Mouse (Mus musculus) thymus, postnatal 25 days (tissue): Measurements from ENCODE around the gene Pygb.
A peak's percentile ranks its signal among the peaks of the same experiment; 100 is the strongest.

Experiments used
- DNase-seq: peaks from one replicate; pipeline ENCODE4 v3.0.0; 2022

Pygb gene

GRCm38 (mm10) chr2:150786251-150787180 lies at the start of gene Pygb:
TSS of gene Pygb (plus strand) at chr2:150786735.
- DNase-seq: peak; percentile 83

- no peak for DNase-seq
These were observed 48.7 kb upstream of the Pygb start for GRCm38 (mm10) chr2:150737881-150738280.

- DNase-seq: no peak
These were observed 46.2 kb upstream of the Pygb start for GRCm38 (mm10) chr2:150740145-150740841.

- no peak for DNase-seq
These were observed 45.1 kb upstream of the Pygb start for GRCm38 (mm10) chr2:150741405-150741804.

GRCm38 (mm10) chr2:150745016-150745415 lies 41.5 kb upstream of the Pygb start:
- no peak for DNase-seq

- peak; percentile 95 for DNase-seq
These were observed 37.7 kb upstream of the Pygb start, which contains the start of gene Entpd6 for GRCm38 (mm10) chr2:150748854-150749253. TSS of gene Entpd6 (plus strand) at chr2:150749042.

GRCm38 (mm10) chr2:150749283-150749682 lies 37.3 kb upstream of the Pygb start:
- no peak for DNase-seq

- peak; percentile 49 for DNase-seq
These were observed 36.2 kb upstream of the Pygb start for GRCm38 (mm10) chr2:150750129-150750979.

GRCm38 (mm10) chr2:150755016-150755415 lies 31.5 kb upstream of the Pygb start:
- no peak for DNase-seq

GRCm38 (mm10) chr2:150761476-150761875 lies 25.1 kb upstream of the Pygb start:
- DNase-seq: no peak

GRCm38 (mm10) chr2:150765619-150766018 lies 20.9 kb upstream of the Pygb start:
- no peak for DNase-seq

GRCm38 (mm10) chr2:150766083-150766862 lies 20.3 kb upstream of the Pygb start:
- DNase-seq: no peak

- no peak for DNase-seq
These were observed 17.9 kb upstream of the Pygb start for GRCm38 (mm10) chr2:150768678-150769077.

GRCm38 (mm10) chr2:150770747-150771146 lies 15.8 kb upstream of the Pygb start:
- no peak for DNase-seq

GRCm38 (mm10) chr2:150771169-150771568 lies 15.4 kb upstream of the Pygb start:
- DNase-seq: no peak

GRCm38 (mm10) chr2:150771996-150772395 lies 14.5 kb upstream of the Pygb start:
- no peak for DNase-seq

GRCm38 (mm10) chr2:150772466-150773119 lies 13.9 kb upstream of the Pygb start:
- DNase-seq: no peak

- no peak for DNase-seq
These were observed 3.7 kb upstream of the Pygb start for GRCm38 (mm10) chr2:150782801-150783200.

GRCm38 (mm10) chr2:150787234-150787771 lies 768 bp downstream of the Pygb start:
- peak; percentile 16 for DNase-seq

- no peak for DNase-seq
These were observed 2.4 kb downstream of the Pygb start for GRCm38 (mm10) chr2:150788768-150789550.
